Mouse (Mus musculus) heart, postnatal 0 days (tissue): Measurements from ENCODE around the gene Cryab. TPM values are rescaled to one million over a fixed set of nuclear protein-coding genes. Genes with fewer than 3 reads are reported as not detected.

ENCODE experiments used
- ATAC-seq: fragments of 200-750 bp; cut with Nextera tagmentation; 2 replicates; pipeline ENCODE4 v1.8.0; 2017; ENCODE audit warnings: low read depth, moderate number of reproducible peaks, moderate library complexity; ENCODE audit not compliant: insufficient read depth
- DNase-seq: peaks from one replicate; pipeline ENCODE4 v3.0.0-alpha.2; 2016; ENCODE audit warnings: low spot score
- H3K27ac ChIP-seq: fragments of 300-500 bp; sonication (generic); 2 replicates; pipeline ENCODE4 v1.5.1; 2014; ENCODE audit warnings: low read depth, mild to moderate bottlenecking
- H3K27me3 ChIP-seq: fragments of 300-500 bp; sonication (generic); 2 replicates; pipeline ENCODE4 v1.6.1; 2014; ENCODE audit warnings: low read length, mixed read lengths; ENCODE audit not compliant: control insufficient read depth, insufficient read depth
- H3K36me3 ChIP-seq: fragments of 300-500 bp; sonication (generic); replicated peaks from 2 replicates; pipeline ENCODE4 v1.6.1; 2014; ENCODE audit warnings: low read length, mixed read lengths; ENCODE audit not compliant: control insufficient read depth, insufficient read depth
- H3K4me1 ChIP-seq: fragments of 300-500 bp; sonication (generic); 2 replicates; pipeline ENCODE4 v1.6.1; 2014; ENCODE audit warnings: antibody characterized with exemption; ENCODE audit not compliant: control insufficient read depth, insufficient read depth
- H3K4me2 ChIP-seq: fragments of 300-500 bp; sonication (generic); 2 replicates; pipeline ENCODE4 v1.6.1; 2014; ENCODE audit warnings: low read depth, mild to moderate bottlenecking, low read length, moderate library complexity
- H3K4me3 ChIP-seq: fragments of 300-500 bp; sonication (generic); 2 replicates; pipeline ENCODE4 v1.5.1; 2014; ENCODE audit warnings: low read depth, low read length
- H3K9ac ChIP-seq: fragments of 300-500 bp; sonication (generic); replicated peaks from 2 replicates; pipeline ENCODE4 v1.6.1; 2014; ENCODE audit warnings: low read depth, low read length, mixed read lengths
- H3K9me3 ChIP-seq: fragments of 300-500 bp; sonication (generic); replicated peaks from 2 replicates; pipeline ENCODE4 v1.6.1; 2016; ENCODE audit warnings: low read length; ENCODE audit not compliant: control insufficient read depth
- CTCF ChIP-seq: IDR thresholded peaks from 2 replicates; pipeline ENCODE4 v1.5.1; 2016; ENCODE audit warnings: antibody characterized with exemption, control low read depth, low read depth
- EP300 ChIP-seq: IDR thresholded peaks from 2 replicates; pipeline ENCODE4 v1.6.1; 2016; ENCODE audit warnings: antibody characterized with exemption, low read depth
- WGBS: fragments of 180-500 bp; shearing (Covaris S2); extraction: QIAGEN DNeasy Blood & Tissue Kit; methylation state at CpG from one replicate; pipeline ENCODE4 v1.1.7; 2014; 5-methylcytosine and 5-hydroxymethylcytosine counted together
- polyA plus RNA-seq: library from polyadenylated mRNA; unstranded; fragments of >200 nt; fragmentation: Nextera tagmentation; extraction: Ambion mirVana; gene quantifications from 2 replicates; pipeline ENCODE4 v1.2.1, GENCODE M21; 2015
- total RNA-seq: library from RNA; depleted of rRNA; stranded (reverse); fragments of >200 nt; gene quantifications from 2 replicates; pipeline ENCODE4 v1.2.3, GENCODE M21; 2014; ENCODE audit warnings: low replicate concordance; rRNA removed

Cryab gene
- total RNA-seq (758 and 766 TPM in 2 replicates), polyA plus RNA-seq (1,736 and 1,781 TPM in 2 replicates)

GRCm38 (mm10) chr9:50751323-50751722 lies at the start of gene Cryab:
Gene Cryab, plus strand, starts transcription at chr9:50751325.
- Histone ChIP-seq H3K27me3 (no peaks in the 10 kb centered on the region), H3K4me1 (peaks cover 21% of the 10 kb centered on the region; the same call in 1 of the 2 replicates), H3K4me3 (peak within 1 kb of the TSS; percentile 74), H3K9ac (peak within 1 kb of the TSS; percentile 81), H3K27ac (peak within 1 kb of the TSS; percentile 99), H3K36me3 (peaks cover 7% of the 10 kb centered on the region), H3K4me2 (peak within 1 kb of the TSS; percentile 86), H3K9me3 (no peaks in the 10 kb centered on the region)
- ATAC-seq = no peak
- DNase-seq = no peak
- TF ChIP-seq EP300 = no peak
- no peak for TF ChIP-seq CTCF
- 28% methylated on average over 22 of the region's 22 CpGs for WGBS

- no peak overlapping the region for H3K9ac ChIP-seq
- no peaks in the 10 kb centered on the region for H3K4me1 ChIP-seq
- 78% methylated on average over 6 of the region's 6 CpGs for WGBS
- TF ChIP-seq EP300 = no peak
- no peak for TF ChIP-seq CTCF
- no peak overlapping the region for H3K4me2 ChIP-seq
- no peak overlapping the region for H3K27ac ChIP-seq
- H3K36me3 ChIP-seq = peaks cover 13% of the 10 kb centered on the region; the same call in 1 of the 2 replicates
- H3K9me3 ChIP-seq = no peaks in the 10 kb centered on the region
- ATAC-seq = no peak
- DNase-seq = no peak
- H3K27me3 ChIP-seq = no peaks in the 10 kb centered on the region
- H3K4me3 ChIP-seq = no peak overlapping the region
Observed at GRCm38 (mm10) chr9:50704907-50705306, 46.2 kb upstream of the Cryab start.

GRCm38 (mm10) chr9:50709108-50709507 lies 42.0 kb upstream of the Cryab start:
- H3K36me3 ChIP-seq = peaks cover 3% of the 10 kb centered on the region; the same call in 1 of the 2 replicates
- no peaks in the 10 kb centered on the region for H3K9me3 ChIP-seq
- TF ChIP-seq EP300 (no peak), CTCF (peak; percentile 69)
- no peak overlapping the region for H3K9ac ChIP-seq
- H3K4me3 ChIP-seq = no peak overlapping the region
- DNase-seq (no peak), ATAC-seq (no peak)
- no peaks in the 10 kb centered on the region for H3K4me1 ChIP-seq
- 22% methylated on average over 2 of the region's 2 CpGs for WGBS
- H3K4me2 ChIP-seq = no peak overlapping the region
- H3K27ac ChIP-seq = no peak overlapping the region
- H3K27me3 ChIP-seq = no peaks in the 10 kb centered on the region

GRCm38 (mm10) chr9:50711337-50711736 lies 39.8 kb upstream of the Cryab start:
- Histone ChIP-seq H3K9me3 (no peaks in the 10 kb centered on the region), H3K27ac (no peak overlapping the region), H3K36me3 (no peaks in the 10 kb centered on the region; the same call in 1 of the 2 replicates), H3K4me1 (no peaks in the 10 kb centered on the region), H3K9ac (no peak overlapping the region), H3K4me3 (no peak overlapping the region), H3K27me3 (no peaks in the 10 kb centered on the region), H3K4me2 (no peak overlapping the region)
- ATAC-seq (no peak), DNase-seq (no peak)
- no peak for TF ChIP-seq CTCF
- TF ChIP-seq EP300 = no peak
- 82% methylated on average over 4 of the region's 4 CpGs for WGBS

GRCm38 (mm10) chr9:50714188-50714587 lies 36.9 kb upstream of the Cryab start:
- no peak overlapping the region for H3K9ac ChIP-seq
- no peak for ATAC-seq
- no peak overlapping the region for H3K27ac ChIP-seq
- H3K9me3 ChIP-seq = no peaks in the 10 kb centered on the region
- no peak overlapping the region for H3K4me2 ChIP-seq
- 47% methylated on average over 4 of the region's 4 CpGs for WGBS
- no peak for TF ChIP-seq CTCF
- no peak for TF ChIP-seq EP300
- H3K4me1 ChIP-seq = 0 out of 2 replicates have a peak, but pooled peaks cover 4% of the 10 kb centered on the region
- H3K4me3 ChIP-seq = no peak overlapping the region
- H3K27me3 ChIP-seq = no peaks in the 10 kb centered on the region
- no peak for DNase-seq
- no peaks in the 10 kb centered on the region; the same call in 1 of the 2 replicates for H3K36me3 ChIP-seq

- no peak overlapping the region for H3K4me3 ChIP-seq
- H3K9me3 ChIP-seq = no peaks in the 10 kb centered on the region
- H3K36me3 ChIP-seq = no peaks in the 10 kb centered on the region
- WGBS = 43% methylated on average over 4 of the region's 4 CpGs
- TF ChIP-seq CTCF = no peak
- TF ChIP-seq EP300 = peak; percentile 91
- DNase-seq = no peak
- no peak overlapping the region for H3K9ac ChIP-seq
- H3K27me3 ChIP-seq = no peaks in the 10 kb centered on the region
- H3K27ac ChIP-seq = no peak overlapping the region
- ATAC-seq = no peak
- H3K4me1 ChIP-seq = peaks cover 11% of the 10 kb centered on the region; the same call in 1 of the 2 replicates
- H3K4me2 ChIP-seq = no peak overlapping the region
Observed at GRCm38 (mm10) chr9:50718878-50719277, 32.2 kb upstream of the Cryab start.
